In the genomic region with DNA sequence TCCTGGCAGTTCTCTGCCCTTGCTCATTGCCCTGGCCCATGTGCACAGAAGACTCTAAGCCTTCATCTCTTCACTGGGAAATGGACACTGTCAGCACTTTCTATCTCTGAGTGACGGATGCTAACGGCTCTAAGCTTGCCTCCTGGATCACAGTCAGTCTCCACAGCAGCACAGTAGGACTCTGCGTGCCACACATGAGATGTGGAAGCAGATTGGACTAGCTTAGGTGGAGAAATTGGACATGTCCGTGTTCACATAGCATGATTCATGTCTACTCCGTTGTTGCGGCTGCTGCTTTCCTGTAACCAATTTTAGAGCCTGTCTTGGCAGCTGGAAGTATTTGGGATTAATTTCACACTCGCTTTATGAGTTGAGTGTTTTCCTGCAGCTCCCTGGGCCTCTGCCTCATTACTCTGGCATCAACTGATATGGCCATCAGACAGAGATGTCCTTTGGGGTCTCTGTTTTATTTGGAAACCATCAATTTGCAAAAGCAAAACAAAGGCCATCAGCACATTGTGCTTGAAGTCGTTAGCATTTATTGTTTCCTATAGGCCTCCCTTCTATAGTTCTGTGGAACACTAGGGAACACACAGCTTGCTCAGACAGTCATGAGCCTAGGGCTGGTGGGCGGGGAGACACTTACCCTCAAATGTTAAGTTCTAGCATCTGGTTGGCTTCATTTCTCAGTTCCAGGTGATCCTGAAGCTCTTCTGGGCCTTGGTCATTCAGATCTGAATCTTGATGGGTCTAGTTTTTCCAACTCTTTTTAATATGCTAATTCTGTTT, we compare ENCODE assay signal across 22 mouse cellular contexts.
DNase-seq lines count a peak whose midpoint lies in the region; ATAC-seq and TF ChIP-seq lines count a peak whose summit lies in the region.
"Had no signal": no experiment of that assay in that cellular context is flagged by ENCODE, and none has a peak within 500 bp of the region (broad histone marks: within the 10 kb centered on the region; RNA-seq: fewer than 3 reads in every experiment).

No protein-coding gene starts in this region.

- DNase-seq in gastrocnemius, postnatal 25 days: peak; percentile 15
- DNase-seq in gastrocnemius, postnatal 4 days (ENCODE audit: low spot score in 2 of 2): no peak
- peak; percentile 14 for DNase-seq in midbrain, postnatal 0 days (ENCODE audit: low spot score)
- no peak for DNase-seq in midbrain, embryonic 14.5 days
- no peak for DNase-seq in thymus, adult 18-20 months
- DNase-seq in adrenal gland, postnatal 36 days: no peak
- DNase-seq: adrenal gland, postnatal 14 days; cerebellum, adult 2 months; gastrocnemius, postnatal 14 days; heart, postnatal 4 days; kidney, adult 8-10 months; kidney, postnatal 4 days; layer of hippocampus, adult 9-11 months; liver; right cerebral cortex, postnatal 4 days; thymus, postnatal 25 days had no signal

- WGBS in midbrain, postnatal 0 days: 87% methylated on average over 9 of the region's 9 CpGs
- 92% methylated on average over 9 of the region's 9 CpGs for WGBS in midbrain, embryonic 14.5 days
- WGBS in neural tube, embryonic 15.5 days: 56% methylated on average over 9 of the region's 9 CpGs

- no peaks in the 10 kb centered on the region for H3K36me3 ChIP-seq in midbrain, postnatal 0 days (ENCODE audit: insufficient read depth, low read length)
- H3K36me3 ChIP-seq in midbrain, embryonic 14.5 days (ENCODE audit: control insufficient read depth, insufficient read depth, low read length): no peaks in the 10 kb centered on the region
- H3K36me3 ChIP-seq in neural tube, embryonic 15.5 days: no peaks in the 10 kb centered on the region
- H3K36me3 ChIP-seq: heart, embryonic 15.5 days; midbrain, embryonic 12.5 days had no signal

- no peak for ATAC-seq in midbrain, postnatal 0 days (ENCODE audit: low FRiP score)
- no peak for ATAC-seq in midbrain, embryonic 14.5 days (ENCODE audit: low FRiP score, low TSS enrichment)
- ATAC-seq in neural tube, embryonic 15.5 days (ENCODE audit: low FRiP score): peak; percentile 40; the same call in 1 of the 2 replicates
- ATAC-seq: forebrain, embryonic 16.5 days; lung, postnatal 0 days had no signal

- H3K27me3 ChIP-seq in midbrain, postnatal 0 days (ENCODE audit: insufficient read depth, low read length): no peaks in the 10 kb centered on the region
- no peaks in the 10 kb centered on the region for H3K27me3 ChIP-seq in midbrain, embryonic 14.5 days (ENCODE audit: control insufficient read depth, insufficient read depth, low read length)
- H3K27me3 ChIP-seq in neural tube, embryonic 15.5 days (replicated peaks): no peaks in the 10 kb centered on the region
- H3K27me3 ChIP-seq: heart, embryonic 15.5 days; midbrain, embryonic 12.5 days had no signal

- no peak overlapping the region for H3K4me2 ChIP-seq in midbrain, postnatal 0 days (ENCODE audit: low read depth, low read length, poor library complexity, severe bottlenecking)
- H3K4me2 ChIP-seq in midbrain, embryonic 14.5 days (ENCODE audit: low read length): no peak overlapping the region
- H3K4me2 ChIP-seq in neural tube, embryonic 15.5 days: no peak overlapping the region
- H3K4me2 ChIP-seq: heart, embryonic 15.5 days; midbrain, embryonic 12.5 days had no signal

- H3K4me3 ChIP-seq in midbrain, postnatal 0 days (ENCODE audit: low read depth, low read length): no peak overlapping the region
- no peak overlapping the region for H3K4me3 ChIP-seq in midbrain, embryonic 14.5 days (replicated peaks; ENCODE audit: low read depth, low read length)
- no peak overlapping the region for H3K4me3 ChIP-seq in embryonic fibroblast, embryonic 13.5 days (ENCODE audit: insufficient read depth, low read length)
- H3K4me3 ChIP-seq in neural tube, embryonic 15.5 days (replicated peaks): no peak overlapping the region
- H3K4me3 ChIP-seq: heart, embryonic 15.5 days; midbrain, embryonic 12.5 days had no signal

- TF ChIP-seq CTCF in midbrain, postnatal 0 days (IDR thresholded peaks at IDR 0.05): no peak
- no peak for TF ChIP-seq CTCF in embryonic fibroblast, embryonic 13.5 days (IDR thresholded peaks at IDR 0.05; ENCODE audit: borderline replicate concordance, insufficient read depth, low read length)

- peaks cover 3% of the 10 kb centered on the region; the same call in 1 of the 2 replicates for H3K4me1 ChIP-seq in midbrain, postnatal 0 days (ENCODE audit: insufficient read depth, low read length)
- no peaks in the 10 kb centered on the region for H3K4me1 ChIP-seq in midbrain, embryonic 14.5 days (ENCODE audit: control insufficient read depth, insufficient read depth, low read length)
- H3K4me1 ChIP-seq in embryonic fibroblast, embryonic 13.5 days (ENCODE audit: control insufficient read depth, insufficient read depth, low read length): peaks cover 5% of the 10 kb centered on the region
- peaks cover 13% of the 10 kb centered on the region for H3K4me1 ChIP-seq in neural tube, embryonic 15.5 days
- H3K4me1 ChIP-seq: midbrain, embryonic 12.5 days had no signal

- TF ChIP-seq POLR2A in embryonic fibroblast, embryonic 13.5 days (IDR thresholded peaks at IDR 0.05; ENCODE audit: low read depth, low read length): no peak

- no peaks in the 10 kb centered on the region for H3K9me3 ChIP-seq in midbrain, postnatal 0 days (ENCODE audit: low read length)
- H3K9me3 ChIP-seq in midbrain, embryonic 14.5 days (ENCODE audit: control insufficient read depth, low read length): no peaks in the 10 kb centered on the region
- no peaks in the 10 kb centered on the region for H3K9me3 ChIP-seq in neural tube, embryonic 15.5 days (replicated peaks)
- H3K9me3 ChIP-seq: heart, embryonic 15.5 days; midbrain, embryonic 12.5 days had no signal

- H3K27ac ChIP-seq in midbrain, postnatal 0 days (ENCODE audit: low read depth, low read length): no peak overlapping the region
- no peak overlapping the region for H3K27ac ChIP-seq in midbrain, embryonic 14.5 days (replicated peaks; ENCODE audit: low read depth, low read length)
- peak overlapping the region; percentile 50; the same call in 1 of the 2 replicates for H3K27ac ChIP-seq in embryonic fibroblast, embryonic 13.5 days (ENCODE audit: insufficient read depth, low read length)
- H3K27ac ChIP-seq in neural tube, embryonic 15.5 days (replicated peaks): 0 out of 2 replicates have a peak overlapping the region, but pooled peaks have one; percentile 28
- H3K27ac ChIP-seq: heart, embryonic 15.5 days; midbrain, embryonic 12.5 days had no signal

- H3K9ac ChIP-seq in midbrain, postnatal 0 days (replicated peaks; ENCODE audit: low read length, poor library complexity, severe bottlenecking): no peak overlapping the region
- no peak overlapping the region for H3K9ac ChIP-seq in midbrain, embryonic 14.5 days (replicated peaks; ENCODE audit: low read length)
- no peak overlapping the region for H3K9ac ChIP-seq in neural tube, embryonic 15.5 days (replicated peaks)
- H3K9ac ChIP-seq: heart, embryonic 15.5 days; midbrain, embryonic 12.5 days had no signal

Comparison
In these comparisons a context has a peak if more than half of its experiments do, and no peak if none do; other contexts are left out.
1. DNase-seq: peak in gastrocnemius, postnatal 25 days (single experiment) and midbrain, postnatal 0 days (single experiment); none in gastrocnemius, postnatal 4 days (0 of 2), midbrain, embryonic 14.5 days (single experiment), thymus, adult 18-20 months (0 of 2) and adrenal gland, postnatal 36 days (0 of 2).
2. H3K27ac ChIP-seq: peak in embryonic fibroblast, embryonic 13.5 days (single experiment) and neural tube, embryonic 15.5 days (single experiment); none in midbrain, postnatal 0 days (single experiment) and midbrain, embryonic 14.5 days (single experiment).